Mouse (Mus musculus) left cerebral cortex, postnatal 14 days (tissue): ENCODE results near the gene 2810021J22Rik. TPM values are rescaled to one million over a fixed set of nuclear protein-coding genes. Genes with fewer than 3 reads are reported as not detected.
A peak's percentile ranks its signal among the peaks of the same experiment; 100 is the strongest.
"Not testable (repeated sequence)": the region's sequence is repeated elsewhere in the genome, so short reads cannot be mapped to it uniquely, and the experiment has no call there.

Source experiments
- DNase-seq, 2 experiments: peaks; one replicate each; pipeline ENCODE4 v3.0.0; 2021 to 2022; ENCODE audit warnings: low spot score in 2 of 2, mixed read lengths in 1 of 2
- intact Hi-C: fragments of 180-260 bp; cut with DNase I; formaldehyde crosslinking; loops from one replicate; pipeline ENCODE4 v1.15.1; 2025
- long read RNA-seq, 2 experiments: library from polyadenylated mRNA; stranded (forward); transcript quantifications; one replicate each; pipeline ENCODE4 v2.0.0; 2021
- total RNA-seq, 2 experiments: library from RNA; stranded (reverse); gene quantifications; 2 replicates each; pipeline ENCODE4 v1.2.3; 2021

The 2810021J22Rik gene
- total RNA-seq, result 1 to 10 TPM; 9.3 TPM
- long read RNA-seq, experiment 1, partial matches to known transcripts, result 0 of 6 reads
- long read RNA-seq, experiment 1, other reads (novel, unspliced or antisense), result 2 of 6 reads
- long read RNA-seq, experiment 2, partial matches to known transcripts, result 0 of 5 reads
- long read RNA-seq, experiment 2, other reads (novel, unspliced or antisense), result 3 of 5 reads

- DNase-seq, result peak; percentile 65 to 82
- intact Hi-C loops, result no loop called here
Measured at GRCm38 (mm10) chr11:58867039-58867953, at the start of gene 2810021J22Rik. Gene 2810021J22Rik, plus strand, starts transcription at chr11:58867216.

GRCm38 (mm10) chr11:58828937-58829336, 38.1 kb upstream of the 2810021J22Rik start, which contains the start of gene Olfr312:
Gene Olfr312, plus strand, starts transcription at chr11:58829237.
- intact Hi-C loops, result not testable (repeated sequence)

DNA sequence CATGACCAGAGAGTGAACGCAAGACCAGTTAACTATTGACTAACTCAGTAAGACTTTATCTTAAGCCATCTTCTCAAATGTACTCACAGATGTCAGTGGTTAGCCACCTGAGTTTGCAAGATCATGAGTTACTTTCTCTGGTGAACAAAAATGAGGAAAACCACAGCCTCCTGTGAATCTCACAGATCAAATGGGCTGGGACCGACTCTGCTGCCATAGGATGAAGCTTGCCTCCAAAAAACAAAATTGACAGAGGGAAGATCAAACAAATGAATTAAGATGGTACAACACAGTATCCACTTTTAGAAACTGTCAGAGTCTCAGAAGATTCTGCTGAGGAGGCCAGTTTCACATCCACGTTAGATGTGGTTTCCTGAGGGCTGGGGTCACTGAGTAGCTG, 37.3 kb upstream of the 2810021J22Rik start:
- intact Hi-C loops, result no loop called here
- no peak for DNase-seq

More at GRCm38 (mm10) chr11:58828937-58829336, 38.1 kb upstream of the 2810021J22Rik start, which contains the start of gene Olfr312:
- DNase-seq, result not testable (repeated sequence)

- DNase-seq, intact Hi-C loops: not testable (repeated sequence)
Measured at GRCm38 (mm10) chr11:58832541-58832940, 34.5 kb upstream of the 2810021J22Rik start.

DNA sequence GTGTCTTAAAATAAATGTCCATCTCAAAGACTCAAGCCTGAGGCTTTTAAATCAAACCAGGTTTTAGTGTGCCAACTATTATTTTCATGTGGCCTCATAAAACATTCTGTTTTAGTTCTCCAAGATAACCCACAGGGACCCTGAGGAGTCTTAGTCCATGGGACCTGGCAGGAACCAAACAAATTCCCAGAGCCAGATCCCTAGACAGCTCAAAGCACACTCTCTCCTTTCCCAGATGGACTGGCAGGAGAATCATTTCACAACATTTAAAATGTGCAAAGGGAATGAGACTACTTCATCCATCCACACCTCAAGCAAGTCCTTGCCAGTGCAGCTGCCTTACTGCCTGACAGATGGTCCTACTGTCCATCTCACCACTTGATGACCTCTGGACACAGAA, 28.1 kb upstream of the 2810021J22Rik start, which contains the start of gene Olfr311:
Gene Olfr311 (plus strand): TSS at position 301 of the 400 bp plus-strand sequence.
- DNase-seq, intact Hi-C loops: not testable (repeated sequence)

DNA sequence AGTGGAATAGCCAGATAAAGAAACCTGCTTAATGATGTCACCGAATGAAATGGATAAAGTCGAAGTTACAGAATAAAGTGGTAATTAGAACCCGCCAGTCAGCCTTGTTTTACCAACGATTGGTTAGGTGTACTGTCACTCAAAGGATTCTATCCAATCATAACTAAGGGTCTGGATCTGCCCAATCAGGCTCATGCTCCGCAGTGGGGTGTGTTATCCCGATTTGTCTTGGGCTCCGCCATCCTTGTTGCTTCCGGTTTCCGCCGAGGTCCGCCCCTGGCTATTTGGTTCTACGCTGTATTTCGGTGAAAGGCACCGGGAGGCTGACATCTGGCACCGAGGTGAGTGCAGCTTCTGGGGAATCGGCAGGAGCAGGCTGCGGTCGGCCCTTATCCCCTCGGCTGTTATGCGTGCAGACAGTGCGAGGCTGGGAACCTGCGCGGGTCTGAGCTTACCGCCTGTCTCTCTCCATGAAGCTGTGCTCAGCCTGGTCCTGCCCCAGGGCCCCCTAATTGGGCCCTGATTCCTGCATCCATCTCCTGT, 20.0 kb upstream of the 2810021J22Rik start, which contains the start of gene Gm12258:
Gene Gm12258 (plus strand): TSS at position 240 of the 543 bp plus-strand sequence.
- intact Hi-C loops, result no loop called here
- peak; percentile 96 to 98 for DNase-seq

GRCm38 (mm10) chr11:58847636-58848035, 19.4 kb upstream of the 2810021J22Rik start:
- intact Hi-C loops, result no loop called here
- no peak for DNase-seq

DNA sequence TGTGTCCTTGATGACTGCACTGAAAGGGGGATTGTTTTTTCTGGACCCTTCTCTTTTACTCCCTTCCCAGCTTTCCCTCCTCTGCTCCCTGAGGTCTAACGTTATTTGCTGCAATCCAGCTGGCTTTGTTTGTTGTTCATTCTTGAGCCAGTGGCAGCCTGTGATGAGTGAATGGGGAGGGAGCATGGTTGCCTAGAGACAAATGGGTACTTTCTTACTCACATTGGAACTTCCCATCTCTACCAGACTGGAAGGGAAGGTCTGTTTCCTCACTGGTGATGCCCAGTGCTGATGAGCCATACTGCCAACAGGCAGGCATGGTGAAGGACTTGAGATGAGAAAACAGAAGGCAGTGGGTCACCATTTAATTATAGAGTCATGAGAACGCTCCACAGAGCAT, 17.3 kb upstream of the 2810021J22Rik start:
- intact Hi-C loops, result no loop called here
- no peak for DNase-seq

DNA sequence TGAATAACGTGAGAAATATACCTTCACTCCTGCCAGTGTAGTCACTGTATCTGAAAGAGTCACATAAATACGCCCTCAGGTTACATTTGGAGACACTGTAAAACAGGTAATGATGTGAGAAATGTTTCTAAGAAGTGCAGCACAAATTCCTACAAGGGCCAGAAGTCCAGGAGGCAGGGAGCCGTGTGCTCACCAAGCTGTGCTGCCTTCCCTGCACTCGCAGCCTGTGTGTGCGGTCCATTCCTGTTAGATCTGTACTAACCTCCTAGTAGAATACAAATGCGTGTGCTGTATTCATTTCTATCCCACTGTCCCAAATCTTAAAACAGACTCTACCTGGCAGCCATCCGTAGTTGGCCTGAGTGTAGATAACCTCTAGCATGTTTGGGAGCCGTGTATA, 6.3 kb upstream of the 2810021J22Rik start:
- DNase-seq, result no peak
- intact Hi-C loops, result no loop called here

- intact Hi-C loops, result no loop called here
- no peak for DNase-seq
Measured at GRCm38 (mm10) chr11:58867954-58868330, 926 bp downstream of the 2810021J22Rik start.

- no peak for DNase-seq
- intact Hi-C loops, result no loop called here
Measured at GRCm38 (mm10) chr11:58870961-58871360, 3.9 kb downstream of the 2810021J22Rik start.

GRCm38 (mm10) chr11:58883756-58884155, 16.7 kb downstream of the 2810021J22Rik start:
- DNase-seq, result no peak
- intact Hi-C loops, result no loop called here

DNA sequence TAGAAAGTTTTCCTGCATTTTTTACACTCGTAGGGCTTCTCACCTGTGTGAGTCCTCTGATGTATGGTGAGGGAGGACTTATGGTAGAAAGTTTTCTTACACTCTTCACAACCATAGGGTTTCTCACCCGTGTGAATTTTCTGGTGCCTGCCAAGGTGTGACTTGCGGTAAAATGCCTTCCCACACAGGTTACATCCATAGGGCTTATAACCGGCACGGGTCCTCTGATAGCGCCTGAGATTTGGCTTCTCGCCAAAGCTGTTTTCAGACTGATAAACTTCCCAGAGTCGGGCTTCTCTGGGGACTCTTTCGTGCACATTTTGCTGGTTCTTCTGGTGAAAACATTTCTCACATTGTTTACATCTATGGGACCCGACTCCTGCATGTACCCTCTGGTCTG, 23.5 kb downstream of the 2810021J22Rik start:
- intact Hi-C loops, result no loop called here

DNA sequence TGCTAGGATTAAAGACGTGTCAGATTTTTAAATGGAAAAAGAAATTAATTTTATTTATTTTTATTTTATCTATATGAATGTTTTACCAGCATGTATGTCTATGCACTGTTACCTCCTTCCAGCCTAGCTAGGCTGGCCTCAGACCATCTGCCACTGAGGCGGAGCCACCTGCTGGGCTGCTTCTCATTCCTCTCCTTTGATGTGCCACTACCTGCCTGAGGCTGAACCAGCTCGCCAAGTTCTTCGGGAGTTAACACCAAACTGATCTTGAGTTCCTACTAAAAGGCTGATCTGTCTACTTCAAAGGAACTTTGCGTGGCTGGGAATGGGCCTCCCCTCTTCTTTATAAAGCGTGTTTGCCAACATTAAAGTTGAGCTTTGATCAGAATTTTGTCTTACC, 27.4 kb downstream of the 2810021J22Rik start:
- intact Hi-C loops, result no loop called here
- DNase-seq, result no peak

More for the DNA sequence above, 23.5 kb downstream of the 2810021J22Rik start:
- no peak for DNase-seq

GRCm38 (mm10) chr11:58897485-58897884, 30.5 kb downstream of the 2810021J22Rik start:
- no peak for DNase-seq
- intact Hi-C loops, result no loop called here

- no peak for DNase-seq
Measured at GRCm38 (mm10) chr11:58901080-58901479, 34.1 kb downstream of the 2810021J22Rik start.

GRCm38 (mm10) chr11:58903511-58904409, 36.7 kb downstream of the 2810021J22Rik start, which contains the start of gene Zfp39:
Gene Zfp39, minus strand, starts transcription at chr11:58904225.
- DNase-seq, result peak; percentile 95 to 96
- intact Hi-C loops, result no loop called here

More at GRCm38 (mm10) chr11:58901080-58901479, 34.1 kb downstream of the 2810021J22Rik start:
- intact Hi-C loops, result no loop called here

DNA sequence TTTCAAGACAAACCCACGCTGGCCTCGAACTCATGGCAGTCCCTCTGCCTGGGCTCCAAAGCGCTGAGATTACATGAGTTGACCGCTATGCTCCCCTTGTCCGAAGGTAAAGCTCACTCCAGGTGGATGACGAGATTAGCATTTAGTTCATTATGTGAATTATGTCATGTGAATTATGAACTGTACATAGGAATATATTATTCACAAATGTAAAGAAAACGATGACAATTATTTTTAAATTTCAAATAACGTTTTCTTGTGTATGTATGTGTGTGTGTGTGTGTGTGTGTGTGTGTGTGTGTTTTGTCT, 37.3 kb downstream of the 2810021J22Rik start:
- intact Hi-C loops, result no loop called here
- DNase-seq, result no peak

- intact Hi-C loops, result no loop called here
- DNase-seq, result peak in 1 of 2 experiments; percentile 35
Measured at GRCm38 (mm10) chr11:58904838-58905237, 37.8 kb downstream of the 2810021J22Rik start.
